Mouse (Mus musculus): ENCODE measurements around the gene Prss34.

DNA sequence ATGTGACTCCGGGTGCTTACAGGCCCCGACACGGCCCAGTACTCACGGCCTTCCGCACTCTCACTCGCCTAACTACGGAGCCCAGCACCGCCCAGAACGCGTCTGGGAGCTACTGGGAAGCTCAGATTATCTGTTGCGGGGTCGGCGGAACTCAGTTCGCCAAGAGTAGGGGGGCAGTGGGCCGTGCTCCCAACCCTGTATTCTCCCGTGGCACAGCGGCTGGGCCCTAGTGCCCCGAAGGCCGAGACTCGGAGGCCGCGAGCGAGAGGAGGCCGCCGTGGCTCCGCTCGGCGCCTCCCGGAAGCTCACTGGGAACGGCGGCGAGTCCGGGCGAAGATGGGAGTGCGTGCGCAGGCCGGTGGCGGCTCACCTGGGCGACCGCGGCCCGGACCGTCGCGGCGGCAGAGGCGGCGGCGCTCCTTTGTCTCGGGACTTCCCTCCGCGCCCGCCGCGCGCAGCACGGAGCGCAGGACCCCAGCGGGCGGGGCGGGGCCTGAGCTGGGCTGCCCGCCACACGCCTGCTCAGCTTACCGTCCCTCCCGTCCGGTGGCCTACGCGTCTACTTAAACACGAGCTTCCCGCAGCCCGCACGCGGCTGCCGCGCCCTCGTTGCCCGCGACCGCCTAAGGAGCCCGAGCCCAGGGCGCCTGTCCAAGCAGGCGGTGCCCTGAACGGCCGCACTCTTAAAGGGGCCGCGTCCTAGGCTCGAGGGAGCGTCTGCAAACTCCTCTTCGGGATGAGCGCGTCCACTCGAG, 25.1 kb upstream of the Prss34 start:
- TF ChIP-seq CTCF (IDR thresholded peaks at IDR 0.05; ENCODE audit: control insufficient read depth, insufficient read depth, insufficient replicate concordance, low read depth, low read length) (no peak), POLR2A (IDR thresholded peaks at IDR 0.05; ENCODE audit: control insufficient read depth, low read depth, low read length) (peak; percentile 85)

Measured in testis, adult 2 months (tissue).